Mouse (Mus musculus) layer of hippocampus, postnatal 14 days (tissue): ENCODE measurements at regions not wholly inside any gene's neighbourhood (a gene's known extent, or its start where the extent isn't known, plus 50 kb on each side); places are given as distances from the start of the nearest gene placed in this dataset.

Experiments
- DNase-seq, 2 experiments: peaks; one replicate each; pipeline ENCODE4 v3.0.0; 2021 to 2022; ENCODE audit warnings: low spot score in 2 of 2, mixed read lengths in 1 of 2

DNA sequence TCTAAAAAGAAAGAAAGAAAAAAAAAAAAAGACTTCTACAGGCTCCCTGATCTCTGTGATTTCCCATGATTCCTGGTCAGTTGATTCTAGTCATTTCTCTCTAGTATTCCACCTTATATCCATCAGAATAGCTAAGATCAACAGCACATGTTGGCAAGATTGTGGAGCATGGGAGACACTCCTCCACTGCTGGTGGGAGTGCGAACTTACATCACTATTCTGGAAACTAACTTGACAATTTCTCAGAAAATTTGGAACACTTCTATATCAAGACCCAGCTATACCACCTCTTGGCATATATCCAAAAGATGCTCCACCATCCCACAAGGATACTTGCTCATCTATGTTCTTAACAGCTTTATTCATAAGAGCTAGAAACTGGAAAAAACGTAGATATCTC lies 3266.0 kb upstream of the Lrrc6 start:
- DNase-seq = no peak

- no peak for DNase-seq
Observed at GRCm38 (mm10) chr15:69752616-69753015, 3251.9 kb upstream of the Lrrc6 start.

DNA sequence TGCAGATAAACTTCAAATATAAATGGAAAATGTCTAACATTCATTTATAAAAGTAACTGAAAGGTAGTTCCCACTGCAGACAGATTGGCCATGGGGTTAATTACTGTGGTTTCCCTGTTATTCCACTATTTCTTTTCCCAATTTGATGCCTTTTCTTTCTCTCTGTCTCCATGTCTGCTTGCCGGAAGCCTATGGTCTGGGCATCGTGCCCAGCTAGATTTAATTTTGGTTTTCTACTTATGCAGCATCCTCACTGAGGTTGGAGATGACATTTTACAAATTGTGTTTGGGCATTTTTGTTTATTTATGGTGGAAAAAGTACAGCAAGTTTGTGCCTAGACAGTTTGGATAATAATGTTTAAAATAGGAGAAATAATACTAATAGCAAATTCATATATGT lies 3214.0 kb upstream of the Lrrc6 start:
- DNase-seq = peak in 1 of 2 experiments; percentile 56

DNA sequence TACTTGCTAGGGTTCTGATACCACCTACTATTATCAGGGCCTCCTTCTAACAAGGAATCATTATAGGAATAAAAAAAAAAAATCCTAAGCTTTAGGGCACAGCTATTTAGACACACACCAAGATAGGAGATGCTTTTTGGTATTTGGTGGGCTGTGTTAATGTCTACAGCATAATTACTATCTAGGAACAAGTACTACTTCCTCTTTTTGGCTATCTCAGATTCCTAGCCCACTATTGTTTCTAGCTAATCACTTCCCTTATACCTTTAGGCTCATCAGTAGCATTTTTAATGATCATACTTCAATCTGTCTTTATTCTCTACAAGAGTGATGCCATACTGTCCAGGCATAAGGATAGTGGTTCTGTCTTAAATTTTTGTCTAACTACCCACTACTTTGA lies 3213.2 kb upstream of the Lrrc6 start:
- DNase-seq = no peak

DNA sequence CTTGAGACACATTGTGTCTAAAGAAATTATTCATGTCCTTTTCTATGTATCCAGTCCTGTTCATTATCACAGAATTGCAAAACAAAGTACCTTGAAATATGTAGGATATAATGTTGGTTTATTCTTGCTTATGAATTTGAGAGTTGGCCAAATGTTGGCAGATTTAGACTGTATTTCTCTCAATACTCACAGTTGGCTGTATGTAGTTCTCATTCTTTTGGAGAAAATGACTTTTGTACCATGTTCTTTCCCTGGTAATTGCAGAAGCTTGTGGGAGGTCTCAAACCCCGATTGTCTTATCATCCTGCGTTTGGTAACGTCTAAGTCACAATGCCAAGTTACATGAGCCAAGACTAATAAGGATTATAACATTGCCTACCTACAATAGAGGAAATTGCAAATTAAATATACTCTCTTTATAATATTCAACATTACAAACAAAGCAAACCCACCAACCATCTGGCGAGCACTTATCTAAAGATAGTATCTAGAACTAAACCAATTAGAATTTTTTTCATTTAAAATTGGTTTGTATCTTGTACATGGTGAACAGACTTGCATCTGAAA lies 3195.0 kb upstream of the Lrrc6 start:
- DNase-seq = peak in 1 of 2 experiments; percentile 62

GRCm38 (mm10) chr15:69690501-69690900 lies 3189.8 kb upstream of the Lrrc6 start:
- DNase-seq = no peak
